Mouse (Mus musculus) cerebellum, postnatal 36 days (tissue): ENCODE data around the gene Surf1.

Source experiments
- DNase-seq, 2 experiments: peaks; one replicate each; pipeline ENCODE4 v3.0.0; 2021 to 2022; ENCODE audit warnings: mixed read lengths in 2 of 2

The Surf1 gene

DNA sequence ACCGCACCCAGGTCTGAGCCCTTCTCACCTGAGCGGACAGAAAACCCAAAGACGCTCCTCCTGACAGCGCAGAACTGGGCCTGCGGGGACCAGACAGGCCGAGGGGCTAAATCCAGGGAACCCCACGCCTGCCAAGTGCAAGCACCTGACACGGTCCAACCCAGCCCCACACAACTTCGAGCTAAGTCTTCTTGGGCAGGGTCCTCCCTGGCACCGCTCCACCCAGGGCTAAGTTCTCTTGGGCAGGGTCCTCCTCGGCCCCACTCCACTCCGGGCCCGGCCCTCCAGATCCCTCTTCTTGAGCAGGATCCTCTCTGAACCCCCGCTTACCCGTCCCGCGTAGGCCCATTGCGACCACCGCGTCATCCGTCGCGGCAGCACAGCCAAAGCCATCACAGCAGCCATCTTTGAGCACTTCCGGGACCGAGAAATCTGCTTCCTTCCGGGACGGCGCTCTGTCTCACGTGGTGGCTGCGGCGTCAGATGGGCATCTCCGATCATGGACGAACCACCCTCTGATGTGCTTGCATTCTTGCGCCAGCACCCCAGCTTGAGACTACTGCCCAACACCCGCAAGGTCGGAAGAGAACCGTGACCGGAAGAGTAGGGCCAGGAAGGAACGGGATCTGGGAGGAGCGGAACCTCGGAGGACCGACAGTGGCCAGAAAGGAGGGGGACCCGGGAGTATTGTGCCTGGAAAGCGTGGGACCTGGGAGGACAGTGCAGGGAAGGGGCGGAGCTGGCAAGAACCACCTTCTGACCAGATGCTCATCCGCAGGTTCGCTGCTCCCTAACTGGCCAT is at the start of gene Surf1, which contains the start of gene Surf2:
Gene Surf1 (minus strand): TSS at position 604 of the 802 bp plus-strand sequence.
Gene Surf2 (plus strand): TSS at position 441 of the 802 bp plus-strand sequence.
- DNase-seq: peak; percentile 81 to 83

DNA sequence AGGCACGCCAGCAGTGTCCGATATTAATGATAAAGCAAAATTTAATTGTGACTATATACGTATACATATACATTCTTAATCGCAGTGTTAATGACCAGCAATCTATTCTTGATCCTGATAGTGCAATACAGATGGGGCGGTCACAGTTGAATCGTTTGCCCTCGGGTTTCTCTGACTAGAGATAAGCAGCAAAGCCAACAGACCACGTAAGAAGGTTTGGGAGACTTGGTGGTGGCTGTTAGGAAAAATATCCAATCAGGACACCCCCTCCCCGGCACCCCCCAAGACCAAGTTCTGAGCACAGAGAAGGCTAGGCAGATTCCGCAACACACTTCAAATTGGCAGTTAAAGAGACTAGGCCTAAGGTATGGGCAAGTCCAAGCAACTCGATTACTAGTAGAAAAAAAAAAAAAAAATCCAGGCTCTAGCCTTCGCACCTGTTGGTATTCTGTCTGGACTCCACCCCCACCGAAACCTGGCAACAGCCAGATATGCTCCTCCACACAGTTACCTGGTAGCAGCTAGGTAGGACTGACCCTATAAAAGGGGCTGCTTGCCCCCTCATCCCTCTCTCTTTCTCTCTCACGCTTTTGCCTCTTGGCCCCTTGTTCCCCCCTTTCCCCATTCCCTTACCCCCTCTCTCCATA is 48.5 kb upstream of the Surf1 start:
- DNase-seq: no peak

GRCm38 (mm10) chr2:26963923-26964723 is 47.8 kb upstream of the Surf1 start, which contains the start of gene Rexo4:
Rexo4 (minus strand) TSS chr2:26964386.
- DNase-seq: peak; percentile 94 to 96

- no peak for DNase-seq
Measured at GRCm38 (mm10) chr2:26960756-26961155, 44.4 kb upstream of the Surf1 start.

DNA sequence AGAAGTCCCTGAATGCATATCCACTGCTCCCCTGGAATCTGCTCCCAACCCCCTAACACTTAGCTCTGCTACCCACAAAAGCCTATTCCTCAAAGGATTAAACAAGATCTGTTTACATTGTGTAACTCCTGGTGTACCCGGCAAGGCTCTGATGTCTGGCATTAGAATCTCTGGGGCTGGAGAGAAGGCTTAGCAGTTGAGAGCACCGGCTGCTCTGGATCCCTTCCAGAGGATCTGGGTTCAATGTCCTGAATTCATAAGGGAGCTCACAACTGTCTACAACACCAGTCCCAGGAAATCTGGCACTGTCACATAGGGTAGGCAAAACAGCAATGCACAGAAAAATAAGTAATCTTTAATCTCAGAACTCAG is 41.1 kb upstream of the Surf1 start:
- no peak for DNase-seq

DNA sequence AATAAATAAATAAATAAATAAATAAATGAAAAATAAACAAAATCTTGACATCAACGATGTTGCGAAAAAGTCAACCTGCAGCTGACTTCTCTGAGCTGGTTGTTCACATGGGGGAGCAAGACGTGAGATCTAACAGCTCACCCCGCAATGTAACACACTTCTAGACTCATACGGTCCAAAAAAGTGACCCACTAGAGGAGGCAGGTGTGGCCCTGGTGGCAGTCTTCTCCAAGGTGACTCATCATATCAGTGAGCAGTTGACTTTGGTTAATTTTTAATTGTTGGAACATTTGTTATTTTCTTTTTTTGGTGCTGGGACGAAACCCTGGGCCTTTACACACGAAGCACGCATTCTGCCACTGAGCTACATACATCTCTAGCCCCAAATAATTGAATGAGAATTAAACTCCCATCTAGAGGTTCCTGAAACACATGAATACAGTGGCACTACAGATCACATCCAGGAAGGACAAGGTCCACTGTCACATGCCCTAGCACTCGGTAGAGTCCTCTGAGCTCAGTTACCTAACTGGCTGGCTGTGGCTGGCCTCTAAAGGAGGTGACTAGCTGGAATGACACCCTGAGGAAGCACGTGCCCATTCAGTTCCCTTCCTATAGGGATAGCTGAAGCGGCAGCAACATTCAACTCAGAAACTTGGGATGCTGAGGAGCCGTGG is 40.6 kb upstream of the Surf1 start:
- no peak for DNase-seq

GRCm38 (mm10) chr2:26954735-26955395 is 38.5 kb upstream of the Surf1 start:
- DNase-seq: no peak

- DNase-seq: peak in 1 of 2 experiments; percentile 20
Measured at GRCm38 (mm10) chr2:26952866-26953265, 36.5 kb upstream of the Surf1 start.

GRCm38 (mm10) chr2:26952193-26952592 is 35.9 kb upstream of the Surf1 start:
- no peak for DNase-seq

DNA sequence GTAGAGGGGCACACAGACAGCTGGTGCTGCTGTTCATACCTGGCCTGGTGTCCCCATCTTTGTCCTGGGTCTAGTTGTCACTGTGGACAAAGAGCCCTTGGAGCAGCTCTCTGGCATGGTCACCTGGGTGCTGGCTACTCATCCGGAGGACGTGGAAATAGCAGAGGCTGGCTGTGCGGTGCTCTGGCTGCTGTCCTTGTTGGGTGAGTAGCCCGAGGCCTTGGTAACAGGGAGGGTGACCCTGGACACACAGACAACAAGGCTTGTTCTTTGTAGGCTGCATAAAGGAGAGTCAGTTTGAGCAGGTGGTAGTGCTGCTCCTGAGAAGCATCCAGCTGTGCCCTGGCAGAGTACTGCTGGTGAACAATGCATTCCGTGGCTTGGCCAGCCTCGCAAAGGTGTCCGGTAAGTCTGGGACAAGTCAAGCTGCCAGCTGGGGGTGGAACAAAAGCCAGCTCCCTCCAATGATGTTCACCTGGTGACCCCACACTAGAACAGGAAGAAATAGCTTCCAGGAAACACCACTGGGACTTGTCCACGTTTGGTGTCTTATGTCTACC is 35.1 kb upstream of the Surf1 start:
- DNase-seq: no peak

DNA sequence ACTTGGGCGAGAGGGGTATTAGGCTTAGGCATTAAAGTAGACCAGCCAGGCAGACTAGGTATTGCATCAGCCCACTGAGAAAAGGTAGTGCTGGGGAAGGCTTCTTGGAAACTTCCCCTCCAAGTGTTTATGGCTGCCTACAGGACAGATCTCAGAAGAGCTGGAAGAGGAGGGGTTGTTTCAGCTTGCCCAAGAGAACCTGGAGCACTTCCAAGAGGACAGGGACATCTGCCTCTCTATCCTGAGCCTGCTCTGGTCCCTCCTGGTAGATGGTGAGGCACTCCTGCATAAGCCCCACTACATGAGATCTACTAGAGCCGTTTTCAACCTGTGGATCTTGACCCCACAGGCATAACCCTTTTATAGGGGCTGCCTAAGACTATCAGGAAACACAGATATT is 34.1 kb upstream of the Surf1 start:
- DNase-seq: no peak

- no peak for DNase-seq
Measured at GRCm38 (mm10) chr2:26943253-26943652, 26.9 kb upstream of the Surf1 start.

- DNase-seq: no peak
Measured at GRCm38 (mm10) chr2:26941539-26941938, 25.2 kb upstream of the Surf1 start.

- no peak for DNase-seq
Measured at GRCm38 (mm10) chr2:26936425-26936824, 20.1 kb upstream of the Surf1 start.

GRCm38 (mm10) chr2:26935286-26935685 is 19.0 kb upstream of the Surf1 start:
- DNase-seq: no peak

DNA sequence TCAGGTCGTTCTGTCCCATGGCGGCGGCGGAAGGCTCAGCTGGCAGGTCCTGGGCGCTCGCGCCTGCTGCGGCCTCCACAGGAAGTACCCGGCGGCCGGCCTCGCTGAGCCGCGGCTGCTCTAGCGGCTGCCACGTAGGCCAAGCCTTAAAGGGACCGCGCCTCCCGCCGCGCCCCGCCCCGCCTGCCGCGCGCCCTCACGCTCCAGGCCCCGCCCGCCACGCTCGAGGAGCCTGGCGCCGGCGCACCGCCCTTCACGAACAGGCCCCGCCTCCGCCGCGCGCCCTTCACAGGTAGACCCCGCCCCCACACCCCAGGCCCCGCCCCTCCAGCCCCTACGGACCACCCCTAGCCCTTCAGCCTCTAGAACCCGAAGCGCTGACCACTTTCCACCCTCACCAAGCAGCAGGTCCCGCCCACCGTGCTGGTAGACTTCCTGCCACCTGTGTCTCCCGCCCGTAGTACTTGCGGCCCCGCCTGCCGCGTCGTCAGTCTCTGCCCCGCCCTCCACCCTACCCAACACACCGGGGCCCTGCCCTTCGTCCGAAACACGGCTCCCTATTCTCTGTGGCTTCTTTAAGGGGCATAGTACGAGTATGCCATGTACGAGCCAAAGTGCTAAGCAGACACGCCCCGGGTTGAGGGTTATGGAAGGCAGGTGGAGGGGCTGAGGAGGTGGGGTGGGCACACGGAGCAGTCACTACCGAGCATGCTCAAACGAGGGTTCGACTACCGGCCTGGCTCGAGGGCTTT is 17.1 kb upstream of the Surf1 start, which contains the start of the genes Surf4 and Stkld1:
Gene Surf4 (minus strand): TSS at position 625 of the 752 bp plus-strand sequence.
Gene Stkld1 (plus strand): TSS at position 744 of the 752 bp plus-strand sequence.
- DNase-seq: peak; percentile 89 to 94

- DNase-seq: peak; percentile 45 to 47
Measured at GRCm38 (mm10) chr2:26932473-26933303, 16.4 kb upstream of the Surf1 start.

- DNase-seq: peak; percentile 70 to 81
Measured at GRCm38 (mm10) chr2:26930390-26930789, 14.1 kb upstream of the Surf1 start.

DNA sequence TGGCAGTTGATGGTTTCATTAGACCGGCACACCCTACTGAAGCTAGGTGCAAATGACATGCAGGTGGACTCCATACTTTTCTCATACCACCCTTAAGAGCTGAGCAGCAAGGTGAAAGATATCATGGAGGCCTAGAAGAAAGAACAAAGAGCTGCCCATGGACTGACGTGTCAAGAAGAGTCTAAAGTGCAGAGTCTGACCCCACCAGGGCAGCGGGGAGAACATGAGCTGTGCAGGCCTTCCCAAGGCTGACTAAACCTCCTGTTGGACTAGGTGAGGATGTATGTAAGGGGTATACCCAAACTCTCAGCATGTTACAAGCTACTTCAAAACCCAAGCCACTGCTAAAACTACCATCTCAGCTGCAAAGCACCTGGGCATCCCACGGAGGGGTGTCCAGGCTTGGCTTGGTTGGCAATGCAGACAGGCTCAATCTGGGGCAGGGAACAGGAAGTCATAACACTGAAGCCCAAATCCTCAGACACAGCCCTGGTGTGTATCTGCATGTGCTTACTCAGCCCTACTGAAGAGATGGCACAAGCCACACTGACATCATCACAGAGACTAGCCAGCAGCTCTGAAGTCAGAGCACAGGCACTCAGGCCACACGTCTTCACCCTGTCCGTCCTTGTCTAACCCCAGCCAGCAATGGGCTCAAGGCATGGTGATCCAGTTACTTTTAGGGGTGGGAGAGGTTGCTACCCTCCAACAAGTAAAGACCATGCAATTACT is 11.6 kb upstream of the Surf1 start:
- no peak for DNase-seq
